Mouse (Mus musculus): ENCODE data around the gene Mark4.

Mark4 gene

GRCm38 (mm10) chr7:19458591-19459111 is at the start of gene Mark4:
TSS of gene Mark4 (minus strand) at chr7:19458821.
- DNase-seq (ENCODE audit: inconsistent ontology term), result peak; percentile 92

DNA sequence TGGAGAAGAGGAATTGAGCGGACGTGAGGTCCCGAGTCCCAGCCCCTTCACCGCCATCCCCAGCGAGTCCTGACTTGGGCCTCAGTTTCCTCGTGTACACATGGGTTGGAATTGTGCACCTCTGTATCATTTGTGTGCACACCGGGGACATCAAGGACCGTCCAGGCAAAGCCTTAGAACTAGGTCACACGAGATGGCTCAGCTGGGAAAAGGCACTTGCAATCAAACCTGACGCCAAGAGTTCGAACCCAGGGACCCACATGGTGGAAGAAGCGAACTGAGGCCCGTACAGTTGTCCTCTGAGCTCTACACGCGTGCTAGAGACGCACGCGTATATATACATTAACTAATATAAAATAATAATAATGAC is 49.0 kb upstream of the Mark4 start:
- DNase-seq (ENCODE audit: inconsistent ontology term), result no peak

- DNase-seq (ENCODE audit: inconsistent ontology term), result peak; percentile 48
These were observed 48.5 kb upstream of the Mark4 start for GRCm38 (mm10) chr7:19506969-19507611.

- DNase-seq (ENCODE audit: inconsistent ontology term), result peak; percentile 41
These were observed 47.7 kb upstream of the Mark4 start for GRCm38 (mm10) chr7:19506326-19506725.

DNA sequence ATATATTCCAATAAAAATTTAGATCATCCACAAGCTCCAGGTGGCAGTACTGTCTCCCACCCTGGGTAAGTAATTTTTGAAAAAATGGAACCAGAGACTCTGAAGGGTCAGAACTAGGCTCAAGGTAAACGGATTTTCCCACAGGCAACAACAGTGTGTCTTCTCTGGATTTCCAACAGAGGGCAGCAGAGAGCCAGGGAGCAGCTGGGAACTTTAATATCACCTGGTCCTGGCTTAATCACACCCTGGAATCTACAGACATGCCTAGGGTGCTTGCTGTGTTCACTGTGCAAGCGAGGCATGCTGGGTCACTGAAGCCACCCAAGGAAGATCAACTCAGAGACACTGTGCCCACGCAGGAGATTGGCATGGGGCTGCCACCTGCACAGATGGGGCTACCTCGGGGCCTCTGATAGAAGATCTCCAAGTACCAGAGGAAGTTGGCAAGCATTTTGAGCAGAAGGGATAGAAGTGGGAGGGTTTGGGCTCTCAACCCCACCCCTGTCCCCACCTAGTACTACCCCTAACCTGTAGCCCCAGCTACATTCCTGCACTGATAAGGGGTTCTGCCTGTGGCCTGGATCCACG is 45.0 kb upstream of the Mark4 start:
- DNase-seq (ENCODE audit: inconsistent ontology term), result peak; percentile 37

- DNase-seq (ENCODE audit: inconsistent ontology term), result no peak
These were observed 43.0 kb upstream of the Mark4 start for GRCm38 (mm10) chr7:19501658-19502057.

DNA sequence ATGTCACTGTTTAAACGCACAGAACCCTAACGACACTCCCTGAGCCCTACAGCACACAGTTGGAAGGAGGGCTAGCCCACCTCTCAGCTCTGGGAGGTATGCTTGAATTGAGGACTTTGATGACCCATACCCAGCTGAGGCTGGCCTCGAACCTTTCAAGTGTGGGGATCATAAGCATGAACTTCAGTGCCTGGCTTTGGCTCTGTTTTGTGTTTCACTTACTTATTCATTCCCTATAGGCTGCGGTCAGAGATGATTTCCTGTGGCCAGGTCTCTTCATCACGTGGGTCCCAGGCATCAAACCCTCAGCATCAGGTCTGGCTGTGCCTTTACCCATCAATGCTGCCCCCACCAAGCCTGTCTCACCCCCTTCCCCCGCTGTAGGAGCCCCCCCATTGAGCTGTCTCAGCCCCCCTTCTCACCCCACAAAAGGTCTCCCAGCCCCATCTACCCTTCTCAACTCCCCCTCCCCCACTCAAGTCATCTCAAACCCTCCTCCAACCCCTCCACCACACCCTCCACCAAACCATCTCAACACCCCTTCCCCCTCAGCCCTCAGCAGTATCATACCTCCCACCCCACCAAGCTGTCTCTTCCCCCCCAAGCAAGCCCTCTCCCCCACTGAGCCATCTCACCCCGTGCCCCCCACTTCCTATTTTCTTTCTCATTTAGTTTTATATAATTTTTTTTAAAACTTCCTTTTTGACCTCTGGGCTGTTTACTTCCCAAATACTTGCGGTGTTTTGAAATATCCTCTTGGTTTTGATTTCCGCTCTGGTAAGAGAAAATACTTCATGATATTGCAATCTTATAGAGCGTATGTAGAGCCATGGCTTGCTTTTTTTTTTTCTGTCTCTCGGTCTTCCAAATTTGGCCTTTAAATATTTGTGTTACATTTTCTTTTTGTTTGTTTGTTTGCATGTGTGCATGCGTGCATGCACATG is 42.1 kb upstream of the Mark4 start:
- no peak for DNase-seq (ENCODE audit: inconsistent ontology term)

GRCm38 (mm10) chr7:19498326-19498725 is 39.7 kb upstream of the Mark4 start:
- no peak for DNase-seq (ENCODE audit: inconsistent ontology term)

- no peak for DNase-seq (ENCODE audit: inconsistent ontology term)
These were observed 37.6 kb upstream of the Mark4 start for GRCm38 (mm10) chr7:19496214-19496555.

DNA sequence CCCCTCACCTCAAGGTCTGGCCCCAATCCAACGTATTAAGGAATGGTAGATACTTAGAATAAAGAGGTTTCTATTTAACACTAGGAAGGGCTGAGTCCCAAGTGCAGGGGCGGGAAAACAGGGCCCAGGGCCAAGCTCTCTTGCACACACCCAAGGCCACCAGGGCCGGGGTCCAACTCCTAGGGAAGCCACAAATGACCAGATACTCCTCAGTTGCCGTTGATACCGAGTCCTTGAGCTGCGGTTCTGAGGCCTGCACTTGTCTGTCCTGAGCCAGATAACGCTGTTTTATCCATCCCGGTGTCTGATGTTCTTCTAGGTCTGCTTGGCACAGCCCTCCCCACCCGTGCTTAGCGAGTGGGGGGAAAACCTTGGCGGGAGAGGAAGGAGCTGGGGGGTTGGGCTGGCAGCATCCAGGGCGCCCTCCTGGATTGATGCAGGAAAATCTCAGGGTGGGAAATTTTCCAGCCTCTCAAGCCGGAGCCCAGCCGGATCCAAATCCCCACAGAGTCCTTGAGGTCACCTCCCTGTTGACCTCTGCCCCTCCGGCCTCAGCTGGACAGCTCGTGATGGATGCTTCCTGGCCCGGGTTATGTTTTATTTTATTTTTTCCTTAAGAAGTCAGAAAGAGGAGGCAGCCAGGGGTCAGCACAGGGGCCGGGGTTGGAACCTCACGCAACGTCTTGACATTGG is 37.0 kb upstream of the Mark4 start:
- no peak for DNase-seq (ENCODE audit: inconsistent ontology term)

- no peak for DNase-seq (ENCODE audit: inconsistent ontology term)
These were observed 36.3 kb upstream of the Mark4 start for GRCm38 (mm10) chr7:19494751-19495474.

DNA sequence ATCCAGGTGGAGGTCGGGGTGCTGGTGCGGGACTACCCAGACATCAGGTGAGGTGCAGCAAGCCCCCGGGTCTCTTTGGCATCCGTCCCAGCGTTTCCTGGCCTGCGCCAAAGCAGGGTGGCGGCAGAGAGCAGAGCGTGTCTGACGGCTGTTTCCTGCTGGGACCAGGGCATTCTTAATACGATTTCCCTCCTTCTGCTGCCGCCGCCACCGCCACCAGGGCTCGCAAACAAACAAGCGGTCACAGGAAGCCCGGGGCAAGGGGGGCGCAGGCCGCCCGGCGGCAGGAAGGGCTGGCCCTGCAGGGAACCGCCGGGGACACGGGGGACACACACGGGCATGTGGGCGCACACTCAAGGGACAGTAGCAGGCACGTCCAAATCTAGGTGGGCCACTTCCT is 33.1 kb upstream of the Mark4 start:
- DNase-seq (ENCODE audit: inconsistent ontology term), result peak; percentile 26

- no peak for DNase-seq (ENCODE audit: inconsistent ontology term)
These were observed 30.9 kb upstream of the Mark4 start for GRCm38 (mm10) chr7:19489525-19489924.

GRCm38 (mm10) chr7:19486549-19486948 is 27.9 kb upstream of the Mark4 start:
- no peak for DNase-seq (ENCODE audit: inconsistent ontology term)

- no peak for DNase-seq (ENCODE audit: inconsistent ontology term)
These were observed 26.9 kb upstream of the Mark4 start for GRCm38 (mm10) chr7:19485488-19485887.

GRCm38 (mm10) chr7:19483281-19483680 is 24.7 kb upstream of the Mark4 start:
- no peak for DNase-seq (ENCODE audit: inconsistent ontology term)

DNA sequence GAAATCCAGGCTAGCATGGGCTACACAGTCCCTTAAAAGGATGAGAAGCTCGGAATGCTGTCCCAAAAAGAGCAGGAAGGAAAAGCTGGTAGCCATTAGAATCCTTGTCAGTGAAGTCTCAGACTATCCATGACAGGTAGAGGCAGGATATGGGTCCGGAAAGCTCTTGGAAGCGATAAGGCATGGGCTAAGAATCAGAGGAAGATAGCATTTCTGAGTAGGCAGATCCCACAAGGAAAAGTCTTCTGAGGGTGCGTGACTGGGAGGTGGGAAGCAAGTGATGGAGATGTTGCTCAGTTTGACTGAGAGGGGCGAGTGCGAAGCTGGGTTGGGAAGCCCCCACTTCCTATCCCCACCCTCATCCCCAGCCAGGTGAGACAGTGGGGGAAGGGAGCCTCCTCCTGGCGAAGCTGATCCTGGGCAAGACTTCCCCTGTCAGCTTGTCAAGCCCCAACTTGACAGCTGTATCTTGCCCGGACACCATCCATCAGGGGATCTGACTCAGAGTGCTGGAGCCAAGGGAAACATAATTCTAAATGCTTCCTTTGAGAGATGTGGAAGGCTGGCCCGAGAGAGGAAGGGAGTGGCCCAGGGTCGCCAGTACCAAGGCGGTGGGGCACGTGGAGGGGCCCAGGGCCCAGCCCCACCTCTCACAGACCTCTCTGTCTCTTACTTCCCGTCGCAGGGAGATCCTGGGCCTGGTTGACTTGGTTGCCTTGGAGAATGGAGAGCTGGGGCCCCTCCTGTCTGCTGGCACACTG is 19.2 kb upstream of the Mark4 start:
- DNase-seq (ENCODE audit: inconsistent ontology term), result no peak

- no peak for DNase-seq (ENCODE audit: inconsistent ontology term)
These were observed 18.5 kb upstream of the Mark4 start for GRCm38 (mm10) chr7:19477084-19477483.

- DNase-seq (ENCODE audit: inconsistent ontology term), result peak; percentile 81
These were observed 15.3 kb upstream of the Mark4 start for GRCm38 (mm10) chr7:19473875-19474443.

DNA sequence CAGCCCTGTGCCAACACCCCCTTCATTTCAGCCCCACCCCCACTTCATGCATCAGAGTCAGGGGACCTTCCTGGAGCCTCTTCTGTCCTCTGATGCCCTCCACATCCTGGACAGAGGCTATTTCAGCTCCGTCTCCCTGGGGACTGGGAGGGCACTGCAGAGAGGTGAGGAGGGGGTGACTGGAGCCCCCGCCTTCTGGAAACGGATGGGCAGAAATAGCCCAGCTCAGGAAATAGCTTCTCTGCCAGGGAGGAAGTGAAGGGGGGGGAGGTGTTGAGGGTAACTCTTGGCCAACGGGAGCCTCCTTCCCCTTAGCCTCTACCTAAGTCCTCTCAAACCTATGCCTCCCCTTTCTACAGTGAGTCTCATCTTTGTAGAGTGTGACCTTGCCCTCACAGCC is 13.8 kb upstream of the Mark4 start:
- DNase-seq (ENCODE audit: inconsistent ontology term), result no peak
